Mouse (Mus musculus) left cerebral cortex, adult 8-10 months (tissue): ENCODE results near the gene Gm9767. TPM values are rescaled to one million over a fixed set of nuclear protein-coding genes. Genes with fewer than 3 reads are reported as not detected.
A peak's percentile ranks its signal among the peaks of the same experiment; 100 is the strongest.

Experiments
- DNase-seq, 2 experiments: peaks; one replicate each; pipeline ENCODE4 v3.0.0; 2022; ENCODE audit warnings: low spot score in 2 of 2
- total RNA-seq, 4 experiments: library from RNA; stranded (reverse); gene quantifications; 2 replicates each; pipeline ENCODE4 v1.2.4; 2022

The Gm9767 gene
- total RNA-seq: 1 to 10 TPM in 1 of 4 experiments, under 1 TPM in 3; 0.66 to 1.0 (median 0.80) TPM

GRCm38 (mm10) chr10:26077671-26078481 is at the start of gene Gm9767:
Gene Gm9767, plus strand, starts transcription at chr10:26078255.
- DNase-seq: peak in 1 of 2 experiments; percentile 14

- DNase-seq: peak; percentile 54 to 89
These were observed 43.1 kb upstream of the Gm9767 start for GRCm38 (mm10) chr10:26034931-26035330.

GRCm38 (mm10) chr10:26051177-26051576 is 26.9 kb upstream of the Gm9767 start:
- no peak for DNase-seq

GRCm38 (mm10) chr10:26059662-26060307 is 18.3 kb upstream of the Gm9767 start:
- peak in 1 of 2 experiments; percentile 33 for DNase-seq

- no peak for DNase-seq
These were observed 15.0 kb upstream of the Gm9767 start for GRCm38 (mm10) chr10:26063071-26063470.

GRCm38 (mm10) chr10:26071986-26072385 is 6.1 kb upstream of the Gm9767 start:
- DNase-seq: no peak

GRCm38 (mm10) chr10:26076949-26077348 is 1.1 kb upstream of the Gm9767 start:
- DNase-seq: no peak

- peak; percentile 39 to 57 for DNase-seq
These were observed 577 bp downstream of the Gm9767 start, which contains the start of gene Tmem200a for GRCm38 (mm10) chr10:26078521-26079142. Gene Tmem200a, minus strand, starts transcription at chr10:26079052.

- no peak for DNase-seq
These were observed 1.6 kb downstream of the Gm9767 start for GRCm38 (mm10) chr10:26079678-26080077.

- no peak for DNase-seq
These were observed 4.0 kb downstream of the Gm9767 start for GRCm38 (mm10) chr10:26082081-26082480.

GRCm38 (mm10) chr10:26103330-26103982 is 25.4 kb downstream of the Gm9767 start:
- no peak for DNase-seq

GRCm38 (mm10) chr10:26114409-26114808 is 36.4 kb downstream of the Gm9767 start:
- DNase-seq: peak in 1 of 2 experiments; percentile 6

GRCm38 (mm10) chr10:26119067-26119821 is 41.2 kb downstream of the Gm9767 start:
- peak in 1 of 2 experiments; percentile 10 for DNase-seq

GRCm38 (mm10) chr10:26119822-26120183 is 41.7 kb downstream of the Gm9767 start:
- peak in 1 of 2 experiments; percentile 13 for DNase-seq

Other genes starting within 250 kb of the Gm9767 start
- 10 to 100 TPM; 10.9 to 16.1 (median 13.2) TPM for gene Tmem200a, start 797 bp downstream of the Gm9767 start, total RNA-seq
- 1 to 10 TPM; 1.7 to 5.0 (median 3.1) TPM for gene Samd3, start 151.5 kb downstream of the Gm9767 start, total RNA-seq